Mouse (Mus musculus) hindbrain, embryonic 16.5 days (tissue): ENCODE results near the gene Myh14. TPM values are rescaled to one million over a fixed set of nuclear protein-coding genes. Genes with fewer than 3 reads are reported as not detected.
A peak's percentile ranks its signal among the peaks of the same experiment; 100 is the strongest.

ENCODE experiments used
- ATAC-seq: fragments of 200-750 bp; cut with Nextera tagmentation; 2 replicates; pipeline ENCODE4 v1.8.0; 2017; ENCODE audit warnings: moderate TSS enrichment, moderate library complexity
- H3K27ac ChIP-seq: fragments of 300-500 bp; sonication (generic); 2 replicates; pipeline ENCODE4 v1.5.1; 2014; ENCODE audit warnings: low read depth, mild to moderate bottlenecking, control low read depth, low read length, moderate library complexity
- H3K27me3 ChIP-seq: fragments of 300-500 bp; sonication (generic); replicated peaks from 2 replicates; pipeline ENCODE4 v1.6.1; 2014; ENCODE audit warnings: low read length; ENCODE audit not compliant: control insufficient read depth, insufficient read depth
- H3K36me3 ChIP-seq: fragments of 300-500 bp; sonication (generic); 2 replicates; pipeline ENCODE4 v1.6.1; 2014; ENCODE audit warnings: mild to moderate bottlenecking, low read length, moderate library complexity, mixed read lengths; ENCODE audit not compliant: control insufficient read depth, insufficient read depth
- H3K4me1 ChIP-seq: fragments of 300-500 bp; sonication (generic); 2 replicates; pipeline ENCODE4 v1.6.1; 2014; ENCODE audit warnings: low read depth, low read length; ENCODE audit not compliant: control insufficient read depth, insufficient read depth
- H3K4me2 ChIP-seq: fragments of 300-500 bp; sonication (generic); 2 replicates; pipeline ENCODE4 v1.6.1; 2014; ENCODE audit warnings: mild to moderate bottlenecking, low read length, control low read depth, moderate library complexity
- H3K4me3 ChIP-seq: fragments of 300-500 bp; sonication (generic); 2 replicates; pipeline ENCODE4 v1.5.1; 2014; ENCODE audit warnings: mild to moderate bottlenecking, low read length, control low read depth, moderate library complexity
- H3K9ac ChIP-seq: fragments of 300-500 bp; sonication (generic); 2 replicates; pipeline ENCODE4 v1.6.1; 2014; ENCODE audit warnings: low read depth, mild to moderate bottlenecking, control low read depth, low read length, moderate library complexity
- H3K9me3 ChIP-seq: fragments of 300-500 bp; sonication (generic); 2 replicates; pipeline ENCODE4 v1.6.1; 2014; ENCODE audit warnings: mild to moderate bottlenecking, low read length, moderate library complexity; ENCODE audit not compliant: control insufficient read depth
- WGBS: fragments of 180-500 bp; shearing (Covaris S2); extraction: QIAGEN DNeasy Blood & Tissue Kit; methylation state at CpG from one replicate; pipeline ENCODE4 v1.1.7; 2014; 5-methylcytosine and 5-hydroxymethylcytosine counted together
- polyA plus RNA-seq: library from polyadenylated mRNA; unstranded; fragments of >200 nt; fragmentation: Nextera tagmentation; extraction: Ambion mirVana; gene quantifications from 2 replicates; pipeline ENCODE4 v1.2.1, GENCODE M21; 2015

Myh14 gene
- polyA plus RNA-seq, 1 experiment from 2014 or later = 8.0 TPM

DNA sequence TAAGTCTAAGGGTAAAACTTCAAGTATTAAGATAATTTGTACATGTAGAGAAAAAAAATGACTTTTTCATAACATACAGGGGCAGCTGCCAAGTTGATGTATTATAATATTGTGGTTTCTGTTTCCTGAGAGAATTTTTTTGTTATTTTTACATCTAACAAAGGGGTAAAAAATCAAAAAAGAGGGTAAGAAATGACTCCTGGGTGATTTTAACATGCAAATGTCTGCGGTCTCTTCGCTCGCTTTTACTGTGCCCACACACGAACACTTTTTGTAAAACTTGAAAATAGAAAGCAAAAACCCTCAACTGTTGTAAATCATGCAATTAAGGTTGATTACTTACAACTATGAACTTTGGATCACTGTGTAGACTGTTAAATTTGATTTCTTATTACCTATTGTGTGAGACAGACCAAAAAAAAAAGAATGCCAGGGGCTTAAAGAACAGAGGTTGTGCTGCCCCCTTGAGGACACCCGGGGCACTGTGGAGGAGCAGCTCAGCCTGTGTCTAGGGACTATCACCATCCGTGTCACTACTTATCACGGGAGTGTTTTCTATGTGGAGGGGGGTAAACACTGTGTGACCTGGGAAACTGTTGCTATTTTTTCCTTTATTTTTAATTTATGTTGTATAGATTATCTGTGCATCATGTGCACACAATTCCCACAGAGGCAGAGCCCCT is 23.5 kb downstream of the Myh14 start:
- Histone ChIP-seq H3K4me3 (no peak overlapping the region), H3K27ac (no peak overlapping the region), H3K36me3 (no peaks in the 10 kb centered on the region), H3K27me3 (peaks cover 12% of the 10 kb centered on the region), H3K9ac (no peak overlapping the region), H3K4me1 (peaks cover 4% of the 10 kb centered on the region; the same call in 1 of the 2 replicates), H3K4me2 (no peak overlapping the region), H3K9me3 (no peaks in the 10 kb centered on the region)
- peak; percentile 73 for ATAC-seq
- WGBS = 49% methylated on average over 7 of the region's 7 CpGs

DNA sequence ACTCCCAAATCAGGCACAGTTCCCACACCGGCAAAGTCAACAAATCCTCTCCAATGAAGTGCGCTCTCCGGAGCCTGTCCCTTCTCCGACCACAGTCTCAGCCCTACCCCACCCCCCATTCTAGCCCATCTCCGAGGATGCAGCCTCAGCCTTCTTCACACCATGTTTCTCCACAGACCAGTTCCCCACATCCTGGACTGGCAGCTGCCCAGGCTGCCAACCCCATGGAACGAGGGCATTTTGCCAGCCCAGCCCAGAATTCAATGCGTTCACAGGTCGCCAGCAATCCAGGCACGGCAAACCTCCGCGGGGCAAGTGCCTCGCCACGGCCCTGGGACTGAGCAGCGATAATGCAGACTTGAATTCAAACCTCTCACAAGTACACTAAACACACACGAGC is 24.7 kb downstream of the Myh14 start:
- H3K9ac ChIP-seq = no peak overlapping the region
- H3K9me3 ChIP-seq = no peaks in the 10 kb centered on the region
- peaks cover 16% of the 10 kb centered on the region for H3K27me3 ChIP-seq
- H3K4me3 ChIP-seq = no peak overlapping the region
- ATAC-seq = peak; percentile 49; the same call in 1 of the 2 replicates
- H3K4me2 ChIP-seq = peak overlapping the region; percentile 23
- H3K27ac ChIP-seq = no peak overlapping the region
- no peaks in the 10 kb centered on the region for H3K36me3 ChIP-seq
- 18% methylated on average over 15 of the region's 15 CpGs for WGBS
- H3K4me1 ChIP-seq = peaks cover 4% of the 10 kb centered on the region; the same call in 1 of the 2 replicates

DNA sequence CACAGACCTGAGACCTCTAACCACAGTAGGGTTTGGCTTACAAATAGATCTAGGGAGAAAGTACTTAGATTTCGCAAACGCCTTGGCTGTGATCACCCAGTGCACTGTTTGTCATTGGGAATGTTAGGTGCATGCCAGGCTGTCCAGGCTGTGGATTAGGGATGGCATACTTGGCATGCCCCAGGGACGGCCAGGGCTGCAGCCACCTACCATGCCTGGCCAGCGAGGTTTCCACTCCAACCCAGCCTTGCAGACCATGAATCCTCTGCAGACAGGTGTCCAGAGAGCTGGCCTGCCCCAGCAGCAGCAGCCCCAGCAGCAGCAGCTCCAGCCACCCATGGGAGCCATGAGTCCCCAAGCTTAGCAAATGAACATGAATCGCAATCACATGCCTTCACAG is 25.4 kb downstream of the Myh14 start:
- WGBS = 81% methylated on average over 5 of the region's 5 CpGs
- Histone ChIP-seq H3K4me1 (peaks cover 4% of the 10 kb centered on the region; the same call in 1 of the 2 replicates), H3K9me3 (no peaks in the 10 kb centered on the region), H3K4me3 (no peak overlapping the region), H3K36me3 (no peaks in the 10 kb centered on the region), H3K27ac (no peak overlapping the region), H3K27me3 (peaks cover 23% of the 10 kb centered on the region), H3K9ac (no peak overlapping the region), H3K4me2 (no peak overlapping the region)
- ATAC-seq = no peak

DNA sequence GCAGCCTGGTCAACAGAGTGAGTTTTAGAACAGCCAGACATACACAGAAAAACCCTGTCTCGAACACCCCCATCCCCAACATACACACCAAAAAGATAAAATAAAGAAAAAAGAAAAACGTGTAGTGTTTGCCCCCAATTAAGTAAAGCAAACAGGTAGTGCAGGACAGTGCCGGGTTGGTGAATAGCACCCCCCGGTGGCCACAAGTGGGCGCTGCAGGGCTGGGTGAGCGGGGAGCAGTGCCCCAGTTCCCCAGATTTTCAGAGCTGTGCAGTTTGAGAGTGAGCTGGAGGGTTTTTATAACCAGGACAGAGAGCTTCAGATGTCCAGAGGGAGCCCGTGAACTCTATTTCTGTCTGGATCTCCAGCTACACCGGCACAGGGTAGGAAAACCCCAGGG is 28.8 kb downstream of the Myh14 start:
- Histone ChIP-seq H3K4me1 (peaks cover 4% of the 10 kb centered on the region; the same call in 1 of the 2 replicates), H3K4me3 (no peak overlapping the region), H3K27ac (no peak overlapping the region), H3K9ac (no peak overlapping the region), H3K4me2 (no peak overlapping the region), H3K9me3 (no peaks in the 10 kb centered on the region), H3K36me3 (no peaks in the 10 kb centered on the region), H3K27me3 (peaks cover 38% of the 10 kb centered on the region)
- ATAC-seq = no peak
- 37% methylated on average over 8 of the region's 8 CpGs for WGBS

DNA sequence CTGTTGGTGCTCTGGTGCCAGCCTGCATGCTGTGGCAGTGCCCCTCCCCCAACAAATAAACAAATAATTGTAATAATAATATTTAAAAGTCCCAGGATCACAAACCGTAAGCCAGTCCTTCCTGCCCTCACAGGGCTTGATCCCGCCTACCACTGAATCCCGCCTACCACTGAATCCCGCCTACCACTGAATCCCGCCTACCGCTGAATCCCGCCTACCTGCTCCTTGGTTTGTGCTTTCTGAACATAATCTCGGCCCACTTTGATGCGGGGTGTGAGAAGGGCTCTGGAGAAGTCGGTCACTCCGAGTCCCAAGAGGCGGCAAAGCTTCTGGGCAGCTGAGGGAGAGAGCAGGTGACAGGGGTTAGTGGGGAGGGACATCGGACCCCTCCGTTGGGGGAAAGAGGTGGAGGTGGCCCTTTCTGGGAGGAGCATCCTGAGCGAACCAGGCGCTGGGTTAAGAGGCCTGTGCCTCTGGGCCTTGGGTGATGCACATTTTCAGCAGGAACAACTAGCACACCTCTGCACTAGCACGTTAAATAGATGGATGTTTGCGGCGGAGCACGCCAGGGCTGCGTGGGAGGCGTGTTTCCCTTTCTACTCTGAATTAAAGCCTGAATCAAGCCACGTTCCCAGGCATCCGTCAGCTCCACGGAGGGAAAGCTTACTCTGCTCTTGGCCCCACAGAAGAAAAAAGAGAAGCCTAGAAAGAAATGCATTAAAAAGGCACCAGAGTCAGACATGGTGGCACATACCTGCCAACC is 29.6 kb downstream of the Myh14 start:
- Histone ChIP-seq H3K4me1 (peaks cover 2% of the 10 kb centered on the region; the same call in 1 of the 2 replicates), H3K36me3 (no peaks in the 10 kb centered on the region), H3K27me3 (peaks cover 38% of the 10 kb centered on the region), H3K9me3 (no peaks in the 10 kb centered on the region), H3K4me2 (peak overlapping the region; percentile 38), H3K27ac (no peak overlapping the region), H3K9ac (no peak overlapping the region), H3K4me3 (peak overlapping the region; percentile 10; the same call in 1 of the 2 replicates)
- no peak for ATAC-seq
- 14% methylated on average over 25 of the region's 25 CpGs for WGBS

DNA sequence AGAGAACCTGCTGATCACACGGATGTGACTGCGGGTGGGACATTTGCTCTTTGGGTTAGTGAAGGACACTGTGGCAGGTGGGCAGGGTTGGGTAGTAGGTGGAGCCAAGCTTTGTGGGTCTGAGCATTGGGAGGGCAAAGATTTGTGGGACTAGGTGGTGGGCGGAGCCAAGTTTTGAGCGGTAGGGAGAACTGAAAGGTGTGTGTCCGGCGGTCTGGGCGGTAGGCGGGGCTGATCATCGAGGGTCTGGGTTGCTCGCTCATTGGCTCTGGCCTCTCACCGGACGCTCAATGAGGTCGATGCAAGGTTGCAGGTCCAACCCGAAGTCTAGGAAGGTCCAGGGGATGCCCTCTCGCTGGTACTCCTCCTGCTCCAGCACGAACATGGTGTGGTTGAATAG is 32.0 kb downstream of the Myh14 start:
- no peak overlapping the region for H3K9ac ChIP-seq
- peak overlapping the region; percentile 10; the same call in 1 of the 2 replicates for H3K4me3 ChIP-seq
- 4% methylated on average over 16 of the region's 16 CpGs for WGBS
- H3K36me3 ChIP-seq = no peaks in the 10 kb centered on the region
- no peak overlapping the region for H3K27ac ChIP-seq
- ATAC-seq = no peak
- peak overlapping the region; percentile 28 for H3K4me2 ChIP-seq
- no peaks in the 10 kb centered on the region for H3K4me1 ChIP-seq
- no peaks in the 10 kb centered on the region for H3K9me3 ChIP-seq
- H3K27me3 ChIP-seq = peaks cover 30% of the 10 kb centered on the region

DNA sequence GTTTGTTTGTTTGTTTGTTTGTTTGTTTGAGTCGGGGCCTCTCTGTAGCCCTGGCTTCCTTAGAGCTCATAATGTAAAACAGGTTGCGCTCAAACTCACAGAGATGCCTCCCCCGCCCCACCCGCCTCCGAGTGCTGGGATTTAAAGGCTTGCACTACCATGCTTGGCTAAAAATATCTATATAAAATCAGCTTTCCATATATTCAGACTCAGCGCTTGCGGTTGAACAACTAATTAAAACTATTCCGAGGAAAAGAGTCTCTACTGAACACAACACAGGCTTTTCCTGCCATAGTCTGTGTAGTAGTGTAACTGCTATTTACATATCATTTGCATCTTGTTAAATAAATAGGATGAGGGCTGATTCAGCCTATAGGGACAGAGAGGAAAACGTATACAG is 34.0 kb downstream of the Myh14 start:
- Histone ChIP-seq H3K4me1 (no peaks in the 10 kb centered on the region), H3K4me2 (no peak overlapping the region), H3K27me3 (peaks cover 28% of the 10 kb centered on the region), H3K9ac (no peak overlapping the region), H3K36me3 (no peaks in the 10 kb centered on the region), H3K4me3 (no peak overlapping the region), H3K27ac (no peak overlapping the region), H3K9me3 (no peaks in the 10 kb centered on the region)
- ATAC-seq = no peak
- WGBS = 88% methylated on average over 9 of the region's 9 CpGs

DNA sequence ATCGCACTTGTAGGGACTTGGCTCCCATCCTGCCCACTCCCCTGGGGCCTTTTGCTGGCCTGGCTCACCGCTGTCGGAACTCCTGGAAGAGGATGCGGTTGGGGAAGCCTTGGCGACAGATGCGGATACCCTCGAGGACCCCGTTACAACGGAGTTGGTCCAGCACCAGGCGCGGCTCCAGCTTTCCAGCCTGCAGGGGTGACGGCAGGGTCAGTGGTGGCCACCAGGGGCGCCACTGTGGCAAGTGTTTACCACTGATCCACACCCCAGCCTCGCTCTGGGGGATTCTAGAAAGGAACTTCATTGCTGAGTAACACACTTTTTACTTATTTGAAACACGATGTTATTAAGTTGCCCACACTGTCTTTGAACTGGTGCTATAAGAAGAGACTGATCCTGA is 37.2 kb downstream of the Myh14 start:
- H3K9ac ChIP-seq = no peak overlapping the region
- no peak for ATAC-seq

DNA sequence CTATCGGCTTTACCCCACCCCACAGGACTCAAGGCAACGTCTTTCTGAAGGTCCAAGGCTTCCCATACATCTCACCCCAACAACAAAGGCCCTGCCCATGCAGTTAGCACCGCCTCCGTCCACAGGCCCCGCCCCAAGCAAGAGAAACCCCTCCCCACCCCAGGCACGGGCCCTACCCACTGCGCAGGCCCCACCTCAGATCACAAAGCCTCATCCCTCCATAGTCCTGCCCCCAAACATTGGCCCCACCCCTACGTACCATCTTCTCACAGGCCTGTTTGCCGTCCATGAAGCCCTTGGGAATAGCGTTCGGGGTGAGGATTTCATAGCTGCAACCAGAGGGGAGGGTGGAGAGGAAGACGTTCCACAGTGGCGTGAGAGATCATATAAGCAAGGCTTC is 38.0 kb downstream of the Myh14 start:
- ATAC-seq = no peak
- no peak overlapping the region for H3K4me3 ChIP-seq
- no peaks in the 10 kb centered on the region for H3K9me3 ChIP-seq
- no peak overlapping the region for H3K9ac ChIP-seq
- no peaks in the 10 kb centered on the region for H3K36me3 ChIP-seq
- H3K27ac ChIP-seq = no peak overlapping the region
- H3K4me1 ChIP-seq = no peaks in the 10 kb centered on the region
- peaks cover 2% of the 10 kb centered on the region; the same call in 1 of the 2 replicates for H3K27me3 ChIP-seq
- WGBS = 28% methylated on average over 13 of the region's 13 CpGs
- H3K4me2 ChIP-seq = no peak overlapping the region

More for the DNA sequence above, 37.2 kb downstream of the Myh14 start:
- no peak overlapping the region for H3K27ac ChIP-seq
- no peaks in the 10 kb centered on the region for H3K4me1 ChIP-seq
- peaks cover 6% of the 10 kb centered on the region for H3K27me3 ChIP-seq
- H3K9me3 ChIP-seq = no peaks in the 10 kb centered on the region
- H3K4me2 ChIP-seq = no peak overlapping the region
- H3K4me3 ChIP-seq = no peak overlapping the region
- 13% methylated on average over 15 of the region's 15 CpGs for WGBS
- H3K36me3 ChIP-seq = no peaks in the 10 kb centered on the region
